Mouse (Mus musculus): ENCODE measurements around the gene Usp47. TPM values are rescaled to one million over a fixed set of nuclear protein-coding genes. Genes with fewer than 3 reads are reported as not detected.

The Usp47 gene
- total and polyA plus RNA-seq, 3 experiments, result 6.4 to 95.9 (median 88.4) TPM

- TF ChIP-seq GATA1 (IDR thresholded peaks at IDR 0.05; ENCODE audit: borderline replicate concordance, low read length) (no peak), GATA2 (IDR thresholded peaks at IDR 0.05; ENCODE audit: borderline replicate concordance, low read depth, low read length) (no peak), TAL1 (conservative IDR thresholded peaks at IDR 0.05; ENCODE audit: low read depth, low read length) (no peak)
- Histone ChIP-seq H3K27me3 (ENCODE audit: insufficient read depth, low read length) (0 out of 2 replicates have a peak, but pooled peaks cover 4% of the 10 kb centered on the region), H3K9me3 (replicated peaks) (no peaks in the 10 kb centered on the region), H3K36me3 (replicated peaks) (no peaks in the 10 kb centered on the region), H3K4me3 (ENCODE audit: low read depth, low read length) (no peak overlapping the region), H3K4me1 (ENCODE audit: insufficient read depth, low read depth, low read length) (no peaks in the 10 kb centered on the region)
- ATAC-seq (ENCODE audit: extremely low read depth, insufficient number of reproducible peaks, low FRiP score, poor library complexity, severe bottlenecking) (no peak), DNase-seq (ENCODE audit: low spot score) (no peak)
Measured at GRCm38 (mm10) chr7:111997441-111997840, 25.9 kb upstream of the Usp47 start.

- ATAC-seq (ENCODE audit: extremely low read depth, insufficient number of reproducible peaks, low FRiP score, poor library complexity, severe bottlenecking) (no peak), DNase-seq (ENCODE audit: low spot score) (no peak)
- Histone ChIP-seq H3K4me1 (ENCODE audit: insufficient read depth, low read depth, low read length) (no peaks in the 10 kb centered on the region), H3K4me3 (ENCODE audit: low read depth, low read length) (no peak overlapping the region), H3K9me3 (replicated peaks) (no peaks in the 10 kb centered on the region), H3K27me3 (ENCODE audit: insufficient read depth, low read length) (0 out of 2 replicates have a peak, but pooled peaks cover 4% of the 10 kb centered on the region), H3K36me3 (replicated peaks) (no peaks in the 10 kb centered on the region)
- TF ChIP-seq POLR2AphosphoS5 (IDR thresholded peaks at IDR 0.05; ENCODE audit: insufficient replicate concordance, low read depth, low read length), result no peak
- TF ChIP-seq GATA2 (IDR thresholded peaks at IDR 0.05; ENCODE audit: borderline replicate concordance, low read depth, low read length), result no peak
- no peak for TF ChIP-seq GATA1 (IDR thresholded peaks at IDR 0.05; ENCODE audit: borderline replicate concordance, low read length)
- TF ChIP-seq CTCF (IDR thresholded peaks at IDR 0.05; ENCODE audit: low read depth, low read length), result no peak
- no peak for TF ChIP-seq TAL1 (conservative IDR thresholded peaks at IDR 0.05; ENCODE audit: low read depth, low read length)
Measured at GRCm38 (mm10) chr7:111998446-111999004, 24.8 kb upstream of the Usp47 start.

- Histone ChIP-seq H3K9me3 (replicated peaks) (no peaks in the 10 kb centered on the region), H3K4me1 (ENCODE audit: insufficient read depth, low read depth, low read length) (no peaks in the 10 kb centered on the region), H3K27me3 (ENCODE audit: insufficient read depth, low read length) (0 out of 2 replicates have a peak, but pooled peaks cover 4% of the 10 kb centered on the region), H3K36me3 (replicated peaks) (no peaks in the 10 kb centered on the region), H3K4me3 (ENCODE audit: low read depth, low read length) (no peak overlapping the region)
- no peak for TF ChIP-seq POLR2AphosphoS5 (IDR thresholded peaks at IDR 0.05; ENCODE audit: insufficient replicate concordance, low read depth, low read length)
- DNase-seq (ENCODE audit: low spot score) (no peak), ATAC-seq (ENCODE audit: extremely low read depth, insufficient number of reproducible peaks, low FRiP score, poor library complexity, severe bottlenecking) (no peak)
Measured at GRCm38 (mm10) chr7:111999376-111999775, 23.9 kb upstream of the Usp47 start.

- ATAC-seq (ENCODE audit: extremely low read depth, insufficient number of reproducible peaks, low FRiP score, poor library complexity, severe bottlenecking) (no peak), DNase-seq (ENCODE audit: low spot score) (no peak)
- TF ChIP-seq POLR2AphosphoS5 (IDR thresholded peaks at IDR 0.05; ENCODE audit: insufficient replicate concordance, low read depth, low read length), result no peak
- no peak for TF ChIP-seq CTCF (IDR thresholded peaks at IDR 0.05; ENCODE audit: low read depth, low read length)
- no peak for TF ChIP-seq GATA1 (IDR thresholded peaks at IDR 0.05; ENCODE audit: borderline replicate concordance, low read length)
- no peak for TF ChIP-seq GATA2 (IDR thresholded peaks at IDR 0.05; ENCODE audit: borderline replicate concordance, low read depth, low read length)
- no peak for TF ChIP-seq TAL1 (conservative IDR thresholded peaks at IDR 0.05; ENCODE audit: low read depth, low read length)
- Histone ChIP-seq H3K4me1 (ENCODE audit: insufficient read depth, low read depth, low read length) (no peaks in the 10 kb centered on the region), H3K9me3 (replicated peaks) (no peaks in the 10 kb centered on the region), H3K27me3 (ENCODE audit: insufficient read depth, low read length) (0 out of 2 replicates have a peak, but pooled peaks cover 4% of the 10 kb centered on the region), H3K4me3 (ENCODE audit: low read depth, low read length) (no peak overlapping the region), H3K36me3 (replicated peaks) (no peaks in the 10 kb centered on the region)
Measured at GRCm38 (mm10) chr7:112000166-112000565, 23.1 kb upstream of the Usp47 start.

- no peak for ATAC-seq (ENCODE audit: extremely low read depth, insufficient number of reproducible peaks, low FRiP score, poor library complexity, severe bottlenecking)
Measured at GRCm38 (mm10) chr7:112010511-112010910, 12.8 kb upstream of the Usp47 start.

GRCm38 (mm10) chr7:112010976-112011375 lies 12.3 kb upstream of the Usp47 start:
- DNase-seq (ENCODE audit: low spot score), result no peak
- no peaks in the 10 kb centered on the region for H3K36me3 ChIP-seq (replicated peaks)
- H3K27me3 ChIP-seq (ENCODE audit: insufficient read depth, low read length), result peaks cover 14% of the 10 kb centered on the region
- no peak overlapping the region for H3K4me3 ChIP-seq (ENCODE audit: low read depth, low read length)
- no peaks in the 10 kb centered on the region for H3K4me1 ChIP-seq (ENCODE audit: insufficient read depth, low read depth, low read length)
- TF ChIP-seq POLR2AphosphoS5 (IDR thresholded peaks at IDR 0.05; ENCODE audit: insufficient replicate concordance, low read depth, low read length), result no peak
- no peak for TF ChIP-seq TAL1 (conservative IDR thresholded peaks at IDR 0.05; ENCODE audit: low read depth, low read length)
- TF ChIP-seq GATA1 (IDR thresholded peaks at IDR 0.05; ENCODE audit: borderline replicate concordance, low read length), result no peak
- no peak for TF ChIP-seq CTCF (IDR thresholded peaks at IDR 0.05; ENCODE audit: low read depth, low read length)
- TF ChIP-seq GATA2 (IDR thresholded peaks at IDR 0.05; ENCODE audit: borderline replicate concordance, low read depth, low read length), result no peak
- no peaks in the 10 kb centered on the region for H3K9me3 ChIP-seq (replicated peaks)
- no peak for ATAC-seq (ENCODE audit: extremely low read depth, insufficient number of reproducible peaks, low FRiP score, poor library complexity, severe bottlenecking)

More at GRCm38 (mm10) chr7:112010511-112010910, 12.8 kb upstream of the Usp47 start:
- H3K9me3 ChIP-seq (replicated peaks), result no peaks in the 10 kb centered on the region
- H3K4me3 ChIP-seq (ENCODE audit: low read depth, low read length), result no peak overlapping the region
- H3K36me3 ChIP-seq (replicated peaks), result no peaks in the 10 kb centered on the region
- H3K4me1 ChIP-seq (ENCODE audit: insufficient read depth, low read depth, low read length), result no peaks in the 10 kb centered on the region
- TF ChIP-seq GATA2 (IDR thresholded peaks at IDR 0.05; ENCODE audit: borderline replicate concordance, low read depth, low read length), result no peak
- no peak for TF ChIP-seq GATA1 (IDR thresholded peaks at IDR 0.05; ENCODE audit: borderline replicate concordance, low read length)
- no peak for TF ChIP-seq POLR2AphosphoS5 (IDR thresholded peaks at IDR 0.05; ENCODE audit: insufficient replicate concordance, low read depth, low read length)
- TF ChIP-seq TAL1 (conservative IDR thresholded peaks at IDR 0.05; ENCODE audit: low read depth, low read length), result no peak
- no peak for TF ChIP-seq CTCF (IDR thresholded peaks at IDR 0.05; ENCODE audit: low read depth, low read length)
- peaks cover 10% of the 10 kb centered on the region for H3K27me3 ChIP-seq (ENCODE audit: insufficient read depth, low read length)
- no peak for DNase-seq (ENCODE audit: low spot score)

Data from G1E (cell line).